Mouse (Mus musculus): ENCODE measurements around the gene Scgn.

DNA sequence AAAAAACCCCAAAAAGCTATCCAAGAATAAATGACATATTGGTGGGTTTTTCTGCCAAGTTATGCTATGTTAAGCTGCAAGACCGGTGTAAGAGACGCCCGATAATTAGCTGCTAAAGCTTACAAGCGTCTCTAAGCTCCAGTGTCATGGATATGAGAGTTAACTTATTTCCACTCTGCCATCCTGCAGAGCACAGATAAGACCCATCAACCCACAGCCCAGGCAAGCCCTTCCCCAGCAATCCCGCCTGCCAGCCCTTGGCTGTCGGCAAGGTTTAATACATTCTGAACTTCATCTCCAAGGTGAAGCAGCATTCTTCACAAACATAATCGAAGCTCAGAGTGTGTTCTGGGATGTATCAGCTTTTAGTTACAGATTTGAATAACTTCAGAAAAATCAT lies 49.2 kb upstream of the Scgn start:
- TF ChIP-seq CTCF (IDR thresholded peaks at IDR 0.05; ENCODE audit: borderline replicate concordance, insufficient read depth, low read length): no peak
- TF ChIP-seq POLR2A (IDR thresholded peaks at IDR 0.05; ENCODE audit: low read depth, low read length): no peak

Measured in embryonic fibroblast, embryonic 13.5 days (primary cell).